Mouse (Mus musculus) erythroid progenitor cell, adult 5-6 weeks (primary cell): Measurements from ENCODE around the gene Xrcc6. TPM values are rescaled to one million over a fixed set of nuclear protein-coding genes. Genes with fewer than 3 reads are reported as not detected.

ENCODE experiments used
- ATAC-seq: replicated peaks from 2 replicates; pipeline ENCODE4 v1.8.0; 2016; ENCODE audit warnings: moderate number of reproducible peaks, mild to moderate bottlenecking, moderate TSS enrichment, inconsistent platforms; ENCODE audit not compliant: poor library complexity, low FRiP score, severe bottlenecking
- total RNA-seq, 2 experiments: library from RNA; stranded (forward) in 1 of 2; stranded (reverse) in 1 of 2; fragments of 150-400 nt in 1 of 2; fragments of 186-747, 209-891 nt in 1 of 2; gene quantifications; 2 replicates each; pipeline versions ENCODE4 v1.2.3 to v1.2.4; 2015 to 2017; ENCODE audit warnings: low replicate concordance in 2 of 2

Gene Xrcc6
- total RNA-seq, 2 experiments from 2014 or later, result 89.3 to 112 TPM

- peak; percentile 55 for ATAC-seq
These were observed 77.9 kb downstream of the Xrcc6 start for GRCm38 (mm10) chr15:82065511-82065910.

- ATAC-seq, result no peak
These were observed 82.3 kb downstream of the Xrcc6 start, which contains the start of gene Mei1 for GRCm38 (mm10) chr15:82069898-82070297. Gene Mei1, plus strand, starts transcription at chr15:82069996.

- no peak for ATAC-seq
These were observed 84.3 kb downstream of the Xrcc6 start for GRCm38 (mm10) chr15:82071816-82072469.

- no peak for ATAC-seq
These were observed 85.9 kb downstream of the Xrcc6 start for GRCm38 (mm10) chr15:82073490-82073889.

GRCm38 (mm10) chr15:82079883-82080282 is 92.2 kb downstream of the Xrcc6 start:
- ATAC-seq, result no peak

- no peak for ATAC-seq
These were observed 93.5 kb downstream of the Xrcc6 start for GRCm38 (mm10) chr15:82081161-82081560.

- no peak for ATAC-seq
These were observed 98.0 kb downstream of the Xrcc6 start for GRCm38 (mm10) chr15:82085606-82086005.

- no peak for ATAC-seq
These were observed 98.5 kb downstream of the Xrcc6 start for GRCm38 (mm10) chr15:82086131-82086530.

GRCm38 (mm10) chr15:82087266-82087665 is 99.6 kb downstream of the Xrcc6 start:
- ATAC-seq, result no peak

Other genes with a start within 250 kb of the Xrcc6 start
- 4.6 and 7.2 TPM in 2 replicates for gene Zc3h7b, start 242.8 kb upstream of the Xrcc6 start, total RNA-seq (2015; ENCODE audit: low replicate concordance)
- gene Zc3h7b, start 242.8 kb upstream of the Xrcc6 start, total RNA-seq (2017; ENCODE audit: low replicate concordance), result 1.8 and 3.6 TPM in 2 replicates
- gene Rangap1, start 242.3 kb upstream of the Xrcc6 start, total RNA-seq (2015; ENCODE audit: low replicate concordance), result 103 and 106 TPM in 2 replicates
- gene Rangap1, start 242.3 kb upstream of the Xrcc6 start, total RNA-seq (2017; ENCODE audit: low replicate concordance), result 162 and 182 TPM in 2 replicates
- 1.7 and 3.2 TPM in 2 replicates for gene Tef, start 185.4 kb upstream of the Xrcc6 start, total RNA-seq (2015; ENCODE audit: low replicate concordance)
- gene Tef, start 185.4 kb upstream of the Xrcc6 start, total RNA-seq (2017; ENCODE audit: low replicate concordance), result 1.4 and 2.1 TPM in 2 replicates
- gene Tob2, start 129.0 kb upstream of the Xrcc6 start, total RNA-seq (2015; ENCODE audit: low replicate concordance), result 9.7 and 10.5 TPM in 2 replicates
- 8.7 and 9.4 TPM in 2 replicates for gene Tob2, start 129.0 kb upstream of the Xrcc6 start, total RNA-seq (2017; ENCODE audit: low replicate concordance)
- 49.0 and 58.3 TPM in 2 replicates for gene Phf5a, start 115.9 kb upstream of the Xrcc6 start, total RNA-seq (2015; ENCODE audit: low replicate concordance)
- 18.6 and 46.0 TPM in 2 replicates for gene Phf5a, start 115.9 kb upstream of the Xrcc6 start, total RNA-seq (2017; ENCODE audit: low replicate concordance)
- gene Aco2, start 115.5 kb upstream of the Xrcc6 start, total RNA-seq (2015; ENCODE audit: low replicate concordance), result 44.4 and 51.5 TPM in 2 replicates
- 72.2 and 113 TPM in 2 replicates for gene Aco2, start 115.5 kb upstream of the Xrcc6 start, total RNA-seq (2017; ENCODE audit: low replicate concordance)
- gene Polr3h, start 61.6 kb upstream of the Xrcc6 start, total RNA-seq (2015; ENCODE audit: low replicate concordance), result 1.1 and 6.7 TPM in 2 replicates
- 6.0 and 9.1 TPM in 2 replicates for gene Polr3h, start 61.6 kb upstream of the Xrcc6 start, total RNA-seq (2017; ENCODE audit: low replicate concordance)
- gene Csdc2, start 51.1 kb upstream of the Xrcc6 start, total RNA-seq (2015; ENCODE audit: low replicate concordance), result not detected in 2 replicates
- gene Csdc2, start 51.1 kb upstream of the Xrcc6 start, total RNA-seq (2017; ENCODE audit: low replicate concordance), result not detected in 2 replicates
- gene Pmm1, start 26.9 kb upstream of the Xrcc6 start, total RNA-seq (2015; ENCODE audit: low replicate concordance), result 17.6 and 18.0 TPM in 2 replicates
- gene Pmm1, start 26.9 kb upstream of the Xrcc6 start, total RNA-seq (2017; ENCODE audit: low replicate concordance), result 9.4 and 14.2 TPM in 2 replicates
- not detected in 2 replicates for gene 1700029P11Rik, start 7.3 kb upstream of the Xrcc6 start, total RNA-seq (2015; ENCODE audit: low replicate concordance)
- gene 1700029P11Rik, start 7.3 kb upstream of the Xrcc6 start, total RNA-seq (2017; ENCODE audit: low replicate concordance), result not detected in 2 replicates
- 21.0 and 34.2 TPM in 2 replicates for gene Desi1, start 46.0 kb downstream of the Xrcc6 start, total RNA-seq (2015; ENCODE audit: low replicate concordance)
- 7.9 and 10.7 TPM in 2 replicates for gene Desi1, start 46.0 kb downstream of the Xrcc6 start, total RNA-seq (2017; ENCODE audit: low replicate concordance)
- gene Snu13, start 59.8 kb downstream of the Xrcc6 start, total RNA-seq (2015; ENCODE audit: low replicate concordance), result 62.7 and 97.3 TPM in 2 replicates
- gene Snu13, start 59.8 kb downstream of the Xrcc6 start, total RNA-seq (2017; ENCODE audit: low replicate concordance), result 46.7 and 52.1 TPM in 2 replicates
- not detected in 2 replicates for gene 4930407I10Rik, start 71.3 kb downstream of the Xrcc6 start, total RNA-seq (2015; ENCODE audit: low replicate concordance)
- not detected in 2 replicates for gene 4930407I10Rik, start 71.3 kb downstream of the Xrcc6 start, total RNA-seq (2017; ENCODE audit: low replicate concordance)
- gene Mei1, start 82.2 kb downstream of the Xrcc6 start, total RNA-seq (2015; ENCODE audit: low replicate concordance), result not detected in 2 replicates
- gene Mei1, start 82.2 kb downstream of the Xrcc6 start, total RNA-seq (2017; ENCODE audit: low replicate concordance), result not detected in 2 replicates
- 2.9 and 12.6 TPM in 2 replicates for gene Ccdc134, start 140.1 kb downstream of the Xrcc6 start, total RNA-seq (2015; ENCODE audit: low replicate concordance)
- gene Ccdc134, start 140.1 kb downstream of the Xrcc6 start, total RNA-seq (2017; ENCODE audit: low replicate concordance), result 5.5 and 5.8 TPM in 2 replicates
- 40.7 and 42.9 TPM in 2 replicates for gene Srebf2, start 159.3 kb downstream of the Xrcc6 start, total RNA-seq (2015; ENCODE audit: low replicate concordance)
- 36.2 and 43.0 TPM in 2 replicates for gene Srebf2, start 159.3 kb downstream of the Xrcc6 start, total RNA-seq (2017; ENCODE audit: low replicate concordance)
- not detected in 2 replicates for gene Shisa8, start 225.0 kb downstream of the Xrcc6 start, total RNA-seq (2015; ENCODE audit: low replicate concordance)
- gene Shisa8, start 225.0 kb downstream of the Xrcc6 start, total RNA-seq (2017; ENCODE audit: low replicate concordance), result not detected in 2 replicates
- 13.4 and 15.5 TPM in 2 replicates for gene Tnfrsf13c, start 236.5 kb downstream of the Xrcc6 start, total RNA-seq (2015; ENCODE audit: low replicate concordance)
- 6.7 and 11.9 TPM in 2 replicates for gene Tnfrsf13c, start 236.5 kb downstream of the Xrcc6 start, total RNA-seq (2017; ENCODE audit: low replicate concordance)